Comparison of ENCODE assay signal across 8 mouse cellular contexts in the genomic region with DNA sequence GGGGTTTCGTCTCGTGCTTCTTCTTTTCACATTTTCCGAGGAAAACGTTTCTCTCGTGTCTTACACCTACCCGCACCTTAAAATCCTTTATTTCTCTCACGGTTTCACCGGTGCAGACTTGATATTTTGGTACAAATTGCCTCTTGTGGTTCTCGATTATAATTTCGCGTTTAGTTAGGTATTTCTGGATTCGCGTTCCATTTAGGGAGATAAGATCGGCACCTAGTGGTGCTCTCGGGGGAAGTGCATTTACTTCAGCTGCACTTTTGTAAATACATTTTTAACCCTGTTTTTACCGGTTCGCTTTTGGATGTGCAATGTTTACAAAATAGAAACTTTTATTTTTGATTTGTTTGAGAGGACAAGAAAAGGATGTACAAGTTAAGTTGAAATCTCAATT. TPM values are rescaled to one million over a fixed set of nuclear protein-coding genes. Genes with fewer than 3 reads are reported as not detected.
DNase-seq lines count a peak whose midpoint lies in the region; ATAC-seq and TF ChIP-seq lines count a peak whose summit lies in the region.

No protein-coding gene starts in this region.

- no peak for ATAC-seq in kidney, embryonic 14.5 days (ENCODE audit: low FRiP score, low TSS enrichment)
- peak; percentile 16; the same call in 1 of the 2 replicates for ATAC-seq in common myeloid progenitor, adult 5-6 weeks (replicated peaks; ENCODE audit: low read depth, poor library complexity, severe bottlenecking)
- no peak for ATAC-seq in intestine, embryonic 16.5 days

- TF ChIP-seq POLR2A in myocyte (IDR thresholded peaks at IDR 0.05; ENCODE audit: insufficient read length, low read depth): no peak

- no peak for DNase-seq in kidney, adult 18-20 months
- no peak for DNase-seq in layer of hippocampus, adult 8-10 months (ENCODE audit: low spot score in 2 of 2)
- DNase-seq in adrenal gland, postnatal 14 days: no peak
- DNase-seq in left cerebral cortex, adult 9 months (ENCODE audit: low spot score in 2 of 2): no peak

- peak overlapping the region; percentile 40 for H3ac ChIP-seq in myocyte (ENCODE audit: control insufficient read depth, insufficient read length)

- H3K36me3 ChIP-seq in kidney, embryonic 14.5 days (ENCODE audit: control insufficient read depth, insufficient read depth, low read length): peaks cover 10% of the 10 kb centered on the region
- H3K36me3 ChIP-seq in intestine, embryonic 16.5 days (ENCODE audit: control insufficient read depth, insufficient read depth, low read length): peaks cover 2% of the 10 kb centered on the region; the same call in 1 of the 2 replicates
- no peaks in the 10 kb centered on the region for H3K36me3 ChIP-seq in myocyte (ENCODE audit: control insufficient read depth, insufficient read depth)

- peak overlapping the region; percentile 62 for H3K4me3 ChIP-seq in kidney, embryonic 14.5 days (ENCODE audit: low read length)
- peak overlapping the region; percentile 75 for H3K4me3 ChIP-seq in intestine, embryonic 16.5 days (ENCODE audit: low read length)
- H3K4me3 ChIP-seq in myocyte: peak overlapping the region; percentile 49

- H3K79me2 ChIP-seq in myocyte (ENCODE audit: control insufficient read depth, insufficient read depth): peaks cover 47% of the 10 kb centered on the region

- H3K27ac ChIP-seq in kidney, embryonic 14.5 days (ENCODE audit: low read depth, low read length): peak overlapping the region; percentile 98
- H3K27ac ChIP-seq in intestine, embryonic 16.5 days (ENCODE audit: low read length): peak overlapping the region; percentile 98

- peak overlapping the region; percentile 40 for H3K4me2 ChIP-seq in kidney, embryonic 14.5 days (replicated peaks; ENCODE audit: low read depth, low read length)
- peak overlapping the region; percentile 43 for H3K4me2 ChIP-seq in intestine, embryonic 16.5 days (ENCODE audit: low read depth, low read length)
- peak overlapping the region; percentile 70 for H3K4me2 ChIP-seq in myocyte (ENCODE audit: low read depth)

- peaks cover 2% of the 10 kb centered on the region; the same call in 1 of the 2 replicates for H3K9me3 ChIP-seq in kidney, embryonic 14.5 days (ENCODE audit: control insufficient read depth, low read length)
- H3K9me3 ChIP-seq in intestine, embryonic 16.5 days (ENCODE audit: control insufficient read depth, low read length): peaks cover 2% of the 10 kb centered on the region; the same call in 1 of the 2 replicates

- peak overlapping the region; percentile 66; the same call in 1 of the 2 replicates for H3K9ac ChIP-seq in kidney, embryonic 14.5 days (ENCODE audit: low read depth, low read length)
- peak overlapping the region; percentile 79 for H3K9ac ChIP-seq in intestine, embryonic 16.5 days (ENCODE audit: low read depth, low read length)

- H3K27me3 ChIP-seq in kidney, embryonic 14.5 days (ENCODE audit: control insufficient read depth, insufficient read depth, low read length): no peaks in the 10 kb centered on the region
- H3K27me3 ChIP-seq in intestine, embryonic 16.5 days (replicated peaks; ENCODE audit: control insufficient read depth, insufficient read depth, low read length): no peaks in the 10 kb centered on the region
- H3K27me3 ChIP-seq in myocyte (ENCODE audit: control insufficient read depth, insufficient read depth, insufficient read length): no peaks in the 10 kb centered on the region

- H3K4me1 ChIP-seq in kidney, embryonic 14.5 days (ENCODE audit: control insufficient read depth, insufficient read depth, low read length): no peaks in the 10 kb centered on the region
- 0 out of 2 replicates have a peak, but pooled peaks cover 2% of the 10 kb centered on the region for H3K4me1 ChIP-seq in intestine, embryonic 16.5 days (ENCODE audit: control insufficient read depth, insufficient read depth, low read length)

- 3% methylated on average over 17 of the region's 17 CpGs for WGBS in kidney, embryonic 14.5 days
- 2% methylated on average over 17 of the region's 17 CpGs for whole genome bisulfite sequencing in intestine, embryonic 16.5 days

TF ChIP-seq in myocyte, 11 proteins besides CTCF, POLR2A, EP300 and RAD21:
- no peak for TF ChIP-seq CEBPB (IDR thresholded peaks at IDR 0.05; ENCODE audit: insufficient read depth, poor library complexity, severe bottlenecking)
- TF ChIP-seq MYOD1 (IDR thresholded peaks at IDR 0.05; ENCODE audit: control insufficient read depth in 1 of 3, insufficient read length in 2 of 3, low read depth in 2 of 3): no peak
- no peak for TF ChIP-seq SRF (IDR thresholded peaks at IDR 0.05; ENCODE audit: control insufficient read depth, insufficient read length, low read depth)
- TF ChIP-seq E2F4 (IDR thresholded peaks at IDR 0.05; ENCODE audit: insufficient read depth): no peak
- no peak for TF ChIP-seq USF1 (IDR thresholded peaks at IDR 0.05; ENCODE audit: low read depth)
- TF ChIP-seq TCF3 (IDR thresholded peaks at IDR 0.05; ENCODE audit: insufficient read length, low read depth): no peak
- no peak for TF ChIP-seq POLR2AphosphoS2 (IDR thresholded peaks at IDR 0.05; ENCODE audit: insufficient read length, low read depth)
- no peak for TF ChIP-seq REST (IDR thresholded peaks at IDR 0.05; ENCODE audit: insufficient read depth, insufficient read length)
- TF ChIP-seq MYOG (IDR thresholded peaks at IDR 0.05; ENCODE audit: control insufficient read depth in 1 of 3, insufficient read depth in 1 of 3, insufficient read length in 2 of 3, low read depth in 2 of 3): no peak
- TF ChIP-seq TCF12 (IDR thresholded peaks at IDR 0.05; ENCODE audit: insufficient read depth, poor library complexity, severe bottlenecking): no peak
- TF ChIP-seq MAX (IDR thresholded peaks at IDR 0.05; ENCODE audit: low read depth): no peak

RNA-seq across cellular contexts. Expression of gene Atf7ip, which starts 13.3 kb away (rescaled TPM):
- polyA plus RNA-seq in kidney, embryonic 14.5 days (2014; fragmentation: Nextera tagmentation; extraction: Ambion mirVana): 31.3 and 54.2 TPM in 2 replicates
- 72.9 and 86.2 TPM in 2 replicates for total RNA-seq in common myeloid progenitor, adult 5-6 weeks (2017)
- 17.6 and 21.0 TPM in 2 replicates for polyA plus RNA-seq in intestine, embryonic 16.5 days (2015; fragmentation: Nextera tagmentation; extraction: Ambion mirVana)
- 11.6 TPM for polyA plus RNA-seq in myocyte (2012; fragmentation: generic; extraction: Trizol)
- 100 to 1,000 TPM in 1 of 4 experiments, 10 to 100 TPM in 3; 90.9 to 100 (median 97.0) TPM for total RNA-seq in layer of hippocampus, adult 8-10 months (2022)
- total RNA-seq in adrenal gland, postnatal 14 days (2021): 82.0 and 103 TPM in 2 replicates
